Mouse (Mus musculus) brain, embryonic 18.5 days (tissue): ENCODE measurements at regions not wholly inside any gene's neighbourhood (a gene's known extent, or its start where the extent isn't known, plus 50 kb on each side); places are given as distances from the start of the nearest gene placed in this dataset.
A peak's percentile ranks its signal among the peaks of the same experiment; 100 is the strongest.

Experiments
- DNase-seq: peaks from one replicate; pipeline ENCODE4 v3.0.0-alpha.2; 2012; ENCODE audit warnings: low read depth, low spot score

DNA sequence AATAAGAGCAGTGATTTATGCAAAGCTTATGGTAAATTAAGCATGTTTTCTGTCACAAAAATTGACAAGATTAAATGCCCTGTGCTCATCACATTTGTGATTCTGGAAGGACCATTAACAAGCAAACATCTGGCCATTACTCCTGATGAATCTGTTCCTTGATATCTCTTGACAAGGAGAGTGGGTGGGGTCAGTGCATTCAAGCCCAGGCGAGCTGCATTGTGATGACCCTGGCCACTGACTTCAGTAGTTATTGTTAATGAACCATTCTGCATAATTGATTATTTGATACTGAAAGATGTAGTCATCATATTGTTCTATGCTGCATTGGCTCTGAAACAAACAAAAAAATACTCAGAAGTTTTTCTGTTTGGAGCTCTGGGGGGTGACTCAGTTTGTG is 115.4 kb upstream of the Prmt6 start:
- no peak for DNase-seq

DNA sequence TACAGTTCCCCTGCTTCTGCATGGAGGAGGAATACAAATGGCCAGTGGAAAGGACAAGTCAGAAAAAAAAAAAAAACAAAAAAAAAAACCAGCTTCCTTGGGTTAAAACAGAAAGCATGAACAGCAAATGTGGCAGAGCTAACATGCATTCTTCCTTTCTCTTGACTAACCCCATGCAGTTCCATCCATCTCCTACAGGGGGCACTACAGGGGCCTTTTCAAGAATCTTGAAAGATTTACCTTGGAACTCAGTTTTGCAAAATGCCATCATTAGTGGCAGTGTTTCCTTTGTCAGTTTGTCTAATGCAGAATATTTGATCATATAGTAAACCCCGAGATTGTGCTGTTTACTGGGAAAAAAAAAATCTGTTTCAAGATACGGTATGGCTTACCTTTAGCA is 111.1 kb upstream of the Prmt6 start:
- DNase-seq, result no peak

DNA sequence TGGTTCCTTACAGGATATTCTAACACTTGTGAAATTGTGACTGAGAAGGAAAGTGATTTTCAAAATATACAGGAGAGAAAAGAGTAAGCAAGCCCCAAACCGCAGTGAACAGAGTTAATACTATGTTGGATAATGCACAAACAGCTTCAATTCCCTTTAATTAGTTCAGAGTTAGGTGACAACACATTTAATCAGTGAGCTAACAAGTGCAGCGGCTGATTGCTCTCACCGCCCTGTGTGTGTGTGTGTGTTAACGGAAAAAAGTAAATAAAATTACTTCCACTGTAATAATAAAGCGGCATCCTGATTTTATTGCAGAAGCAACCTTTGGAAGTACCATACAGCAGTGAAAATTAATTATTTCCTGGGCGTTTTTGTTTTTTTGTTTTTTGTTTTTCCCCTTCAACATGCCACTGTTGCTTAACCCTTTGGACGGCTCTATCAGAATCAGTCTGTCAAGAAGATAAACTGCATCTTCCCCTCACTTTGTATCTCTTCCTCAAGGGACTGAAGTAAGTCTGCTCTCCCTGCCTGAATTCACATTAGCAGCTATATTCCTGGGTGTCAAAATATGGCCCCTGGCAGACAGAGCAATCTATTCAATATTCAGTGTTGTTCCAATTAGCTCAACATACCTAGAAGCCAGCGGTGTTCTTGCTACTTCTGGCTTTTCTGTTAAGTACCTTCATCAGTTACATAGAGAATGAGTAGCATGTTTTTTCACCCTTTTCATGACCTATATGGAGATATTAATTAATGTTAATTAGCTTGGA is 106.2 kb upstream of the Prmt6 start:
- DNase-seq, result no peak

DNA sequence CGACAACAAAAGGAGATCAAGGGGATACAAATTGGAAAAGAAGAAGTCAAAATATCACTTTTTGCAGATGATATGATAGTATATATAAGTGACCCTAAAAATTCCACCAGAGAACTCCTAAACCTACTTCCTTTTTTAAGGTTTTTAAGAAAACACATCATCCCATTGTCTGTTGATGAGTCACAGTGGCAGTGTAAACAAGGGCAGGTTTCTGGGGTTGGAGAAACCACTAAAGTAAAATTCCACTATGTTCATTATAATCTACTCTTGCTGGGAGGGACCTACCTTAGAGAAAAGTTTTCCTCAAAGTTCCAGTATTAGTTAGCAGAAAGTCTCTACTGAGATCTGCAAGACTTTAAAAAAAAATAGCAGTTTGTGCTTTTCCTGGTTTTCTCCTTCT is 102.9 kb upstream of the Prmt6 start:
- DNase-seq, result no peak

DNA sequence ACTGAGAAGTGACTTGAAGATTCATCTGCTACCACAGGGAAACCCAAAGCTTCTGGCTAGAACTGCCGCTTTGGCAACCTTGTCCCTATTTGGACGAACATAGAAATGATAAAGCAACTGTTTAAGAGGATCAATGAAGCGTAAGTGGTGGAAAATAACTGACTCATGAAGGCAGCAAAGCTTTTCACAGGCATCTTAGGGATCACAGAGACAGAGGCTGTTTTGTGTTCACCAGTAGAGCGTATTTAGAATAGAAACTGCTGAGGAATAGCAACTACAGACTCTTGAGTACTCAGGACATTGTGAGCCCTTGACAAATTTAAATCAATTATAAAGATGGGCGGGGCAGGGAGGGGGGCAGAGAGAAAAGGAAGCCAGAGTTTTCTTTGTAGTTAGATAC is 99.3 kb upstream of the Prmt6 start:
- DNase-seq, result no peak

DNA sequence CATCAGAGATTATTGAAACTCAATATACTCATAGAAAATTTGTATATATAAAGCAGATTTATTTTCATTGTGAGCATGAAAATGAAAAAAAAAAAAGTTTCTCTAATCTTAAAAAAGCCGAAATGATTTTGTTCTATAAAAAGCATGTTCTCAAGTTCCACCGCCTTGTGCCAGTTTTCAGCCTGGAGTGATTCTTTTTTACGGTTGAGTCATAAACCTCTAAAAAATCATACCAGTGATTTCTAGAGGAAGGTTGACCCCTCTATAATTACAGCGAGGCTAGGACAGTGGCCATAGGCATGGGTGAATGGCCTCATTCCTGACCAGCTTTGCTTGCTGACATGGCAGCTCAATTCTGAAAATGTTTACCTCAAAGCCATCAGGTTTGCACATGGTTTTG is 98.6 kb upstream of the Prmt6 start:
- no peak for DNase-seq

DNA sequence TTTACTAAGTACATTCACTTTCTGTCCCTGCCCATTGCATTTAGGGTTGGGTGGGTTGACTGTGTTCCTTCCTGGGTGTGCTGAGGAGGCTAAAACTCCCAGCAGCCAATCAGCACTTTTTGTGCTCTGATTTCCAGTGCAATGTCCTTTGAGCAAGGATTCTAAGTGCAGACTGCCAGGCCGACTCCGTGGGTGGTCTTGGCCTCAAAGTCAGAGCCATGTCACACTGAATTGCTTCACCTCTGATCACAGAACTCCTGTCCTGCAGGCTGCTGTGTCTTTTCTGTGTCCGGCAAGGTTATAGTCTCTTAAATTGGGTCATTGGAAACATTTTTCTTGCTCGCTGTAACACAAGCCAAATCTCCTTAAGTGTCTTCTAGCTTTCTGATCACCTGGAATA is 94.0 kb upstream of the Prmt6 start:
- DNase-seq, result no peak

DNA sequence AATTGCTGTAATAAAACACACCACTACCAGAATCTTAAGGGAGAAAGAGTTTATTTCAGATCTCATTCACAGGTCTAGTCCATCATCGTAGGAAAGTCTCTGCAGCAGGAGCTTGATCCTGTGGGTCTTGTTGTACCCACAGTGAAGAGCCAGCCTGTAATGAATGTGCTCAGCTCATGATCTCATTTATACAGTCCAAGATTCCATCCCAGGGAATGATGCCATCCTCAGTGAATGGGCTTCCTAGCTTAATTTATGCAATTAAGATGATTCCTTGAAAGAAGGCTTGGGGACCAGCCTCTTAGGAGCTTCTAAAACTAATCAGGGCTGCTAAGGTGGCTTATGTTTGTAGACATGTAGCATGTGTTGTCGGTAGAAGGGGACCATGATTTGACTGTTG is 89.3 kb upstream of the Prmt6 start:
- no peak for DNase-seq

DNA sequence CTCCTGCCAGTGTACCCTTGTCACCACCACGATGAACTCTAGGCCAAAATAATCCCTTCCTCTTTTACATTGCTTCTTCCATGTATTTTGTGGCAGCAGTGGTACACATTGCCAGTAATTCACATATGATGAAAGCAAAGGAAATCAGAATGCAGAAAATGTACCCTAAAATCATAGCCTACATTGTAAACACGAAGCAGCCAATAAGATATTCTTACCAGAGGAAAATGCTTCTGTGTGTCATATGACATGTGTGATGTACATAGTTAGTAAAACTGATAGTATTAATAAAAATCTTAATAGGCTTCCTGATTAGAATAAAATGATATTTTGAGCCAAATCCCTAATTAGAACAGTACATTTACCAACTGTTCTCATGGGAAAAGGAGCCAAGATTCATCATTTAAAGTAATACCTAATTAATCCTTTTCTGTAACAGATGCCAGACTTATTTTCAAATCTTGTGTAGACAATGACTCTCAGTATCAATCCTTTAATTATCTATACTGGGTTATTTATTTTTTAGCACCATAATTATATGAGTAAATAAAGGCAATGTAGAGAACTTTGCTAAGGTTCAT is 88.3 kb upstream of the Prmt6 start:
- DNase-seq, result no peak

DNA sequence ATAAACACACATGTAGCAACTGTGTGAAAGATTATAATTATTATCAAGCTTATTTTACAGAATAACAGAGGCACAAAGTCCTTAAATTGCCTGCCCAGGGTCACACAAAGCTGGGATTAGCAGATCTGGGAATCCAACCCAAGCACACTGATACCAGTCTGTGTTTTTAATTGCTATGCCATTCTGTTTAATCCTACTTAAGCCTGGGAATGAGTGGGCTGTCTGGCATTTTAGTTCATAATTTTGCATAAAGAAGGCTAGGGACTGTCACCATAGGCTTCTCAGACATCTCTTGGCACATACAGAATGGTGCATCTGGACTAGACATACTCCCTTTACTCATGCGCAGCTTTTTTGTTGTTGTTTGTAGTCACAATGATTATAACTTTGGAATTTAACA is 78.4 kb upstream of the Prmt6 start:
- no peak for DNase-seq

DNA sequence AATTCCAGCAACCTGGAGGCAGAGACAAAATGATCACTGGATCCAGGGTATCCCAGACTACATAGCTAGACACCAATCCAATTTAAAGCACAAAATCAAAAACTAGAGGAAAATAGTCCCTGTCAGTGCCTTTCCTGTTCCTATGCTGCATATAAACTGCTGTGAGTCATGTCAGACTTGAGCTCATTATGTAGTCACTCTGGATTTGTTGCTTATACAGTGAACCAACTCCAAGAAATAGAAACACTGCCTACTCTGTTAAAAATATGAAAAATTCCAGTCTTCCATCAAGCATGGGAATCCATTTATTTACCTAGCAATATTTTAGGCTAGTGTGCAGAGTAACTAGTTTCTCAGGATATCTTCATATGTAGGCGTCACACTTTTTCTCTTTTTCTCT is 59.5 kb upstream of the Prmt6 start:
- DNase-seq, result no peak

DNA sequence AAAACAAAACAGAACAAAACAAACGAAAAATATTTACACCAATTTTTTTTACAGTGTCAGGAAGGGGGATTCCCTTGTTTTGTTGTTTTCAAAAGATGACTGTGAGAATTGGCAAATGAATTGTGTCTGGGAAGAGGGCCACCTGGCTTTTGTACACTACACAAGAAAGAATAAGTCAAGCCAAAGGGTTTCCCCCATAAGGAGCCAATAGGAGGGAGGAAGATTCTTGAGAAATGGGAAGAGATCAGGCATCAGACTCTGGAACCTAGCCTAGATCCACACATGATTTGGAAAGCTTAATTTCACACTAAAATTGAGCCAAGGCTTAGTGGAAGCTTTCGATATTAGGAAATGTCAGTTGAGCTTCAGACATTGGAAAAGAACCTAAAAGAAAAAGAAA is 52.4 kb upstream of the Prmt6 start:
- peak; percentile 62 for DNase-seq
